Mouse (Mus musculus): ENCODE measurements around the gene Acp1.

The Acp1 gene

GRCm38 (mm10) chr12:30911261-30912047 is at the start of gene Acp1, which contains the start of gene Sh3yl1:
TSS of gene Acp1 (minus strand) at chr12:30911589.
TSS of gene Sh3yl1 (plus strand) at chr12:30911668.
- DNase-seq: peak; percentile 97

GRCm38 (mm10) chr12:30944197-30944596 is 32.8 kb upstream of the Acp1 start:
- DNase-seq: no peak

- DNase-seq: peak; percentile 71
Measured at GRCm38 (mm10) chr12:30943057-30943986, 31.9 kb upstream of the Acp1 start.

GRCm38 (mm10) chr12:30936899-30937298 is 25.5 kb upstream of the Acp1 start:
- DNase-seq: no peak

- no peak for DNase-seq
Measured at GRCm38 (mm10) chr12:30933299-30933698, 21.9 kb upstream of the Acp1 start.

GRCm38 (mm10) chr12:30928182-30928581 is 16.8 kb upstream of the Acp1 start:
- DNase-seq: no peak

GRCm38 (mm10) chr12:30922401-30922800 is 11.0 kb upstream of the Acp1 start:
- DNase-seq: no peak

GRCm38 (mm10) chr12:30912840-30913239 is 1.5 kb upstream of the Acp1 start:
- peak; percentile 17 for DNase-seq

- DNase-seq: peak; percentile 83
Measured at GRCm38 (mm10) chr12:30912048-30912381, 626 bp upstream of the Acp1 start.

- DNase-seq: peak; percentile 4
Measured at GRCm38 (mm10) chr12:30910860-30911259, 529 bp downstream of the Acp1 start.

GRCm38 (mm10) chr12:30909881-30910280 is 1.5 kb downstream of the Acp1 start:
- DNase-seq: no peak

- no peak for DNase-seq
Measured at GRCm38 (mm10) chr12:30908658-30909057, 2.7 kb downstream of the Acp1 start.

GRCm38 (mm10) chr12:30897039-30897438 is 14.3 kb downstream of the Acp1 start:
- DNase-seq: no peak

GRCm38 (mm10) chr12:30891438-30891837 is 20.0 kb downstream of the Acp1 start:
- no peak for DNase-seq

GRCm38 (mm10) chr12:30890067-30890466 is 21.3 kb downstream of the Acp1 start:
- DNase-seq: peak; percentile 80

GRCm38 (mm10) chr12:30888003-30888402 is 23.4 kb downstream of the Acp1 start:
- no peak for DNase-seq

- no peak for DNase-seq
Measured at GRCm38 (mm10) chr12:30885891-30886290, 25.5 kb downstream of the Acp1 start.

GRCm38 (mm10) chr12:30884622-30885230 is 26.7 kb downstream of the Acp1 start:
- no peak for DNase-seq

GRCm38 (mm10) chr12:30883986-30884621 is 27.3 kb downstream of the Acp1 start, which contains the start of gene Alkal2:
TSS of gene Alkal2 (plus strand) at chr12:30884322.
- peak; percentile 22 for DNase-seq

GRCm38 (mm10) chr12:30883592-30883985 is 27.8 kb downstream of the Acp1 start:
- no peak for DNase-seq

GRCm38 (mm10) chr12:30879447-30879846 is 31.9 kb downstream of the Acp1 start:
- DNase-seq: peak; percentile 14

- no peak for DNase-seq
Measured at GRCm38 (mm10) chr12:30865781-30866180, 45.6 kb downstream of the Acp1 start.

GRCm38 (mm10) chr12:30864347-30864746 is 47.0 kb downstream of the Acp1 start:
- no peak for DNase-seq

Measured in kidney, postnatal 14 days (tissue).